Mouse (Mus musculus) heart, embryonic 11.5 days (tissue): ENCODE results near the gene Cyp24a1. TPM values are rescaled to one million over a fixed set of nuclear protein-coding genes. Genes with fewer than 3 reads are reported as not detected.

Experiments used
- ATAC-seq: fragments of 200-750 bp; cut with Nextera tagmentation; replicated peaks from 2 replicates; pipeline ENCODE4 v1.8.0; 2017; ENCODE audit warnings: moderate library complexity; ENCODE audit not compliant: insufficient number of reproducible peaks, low FRiP score, low TSS enrichment
- H3K27ac ChIP-seq: fragments of 300-500 bp; sonication (generic); 2 replicates; pipeline ENCODE4 v1.5.1; 2014; ENCODE audit warnings: mild to moderate bottlenecking, low read depth, low read length
- H3K27me3 ChIP-seq: fragments of 300-500 bp; sonication (generic); 2 replicates; pipeline ENCODE4 v1.6.1; 2014; ENCODE audit warnings: mild to moderate bottlenecking, low read length, mixed read lengths; ENCODE audit not compliant: control insufficient read depth, insufficient read depth
- H3K36me3 ChIP-seq: fragments of 300-500 bp; sonication (generic); 2 replicates; pipeline ENCODE4 v1.6.1; 2014; ENCODE audit warnings: mild to moderate bottlenecking, low read length, moderate library complexity, mixed read lengths; ENCODE audit not compliant: control insufficient read depth, insufficient read depth
- H3K4me1 ChIP-seq: fragments of 300-500 bp; sonication (generic); 2 replicates; pipeline ENCODE4 v1.6.1; 2014; ENCODE audit warnings: low read length; ENCODE audit not compliant: control insufficient read depth, insufficient read depth
- H3K4me2 ChIP-seq: fragments of 300-500 bp; sonication (generic); 2 replicates; pipeline ENCODE4 v1.6.1; 2014; ENCODE audit warnings: mild to moderate bottlenecking, moderate library complexity
- H3K4me3 ChIP-seq: fragments of 300-500 bp; sonication (generic); 2 replicates; pipeline ENCODE4 v1.5.1; 2014; ENCODE audit warnings: low read depth, low read length
- H3K9ac ChIP-seq: fragments of 300-500 bp; sonication (generic); 2 replicates; pipeline ENCODE4 v1.6.1; 2014; ENCODE audit warnings: mild to moderate bottlenecking, low read depth, low read length, moderate library complexity
- H3K9me3 ChIP-seq: fragments of 300-500 bp; sonication (generic); replicated peaks from 2 replicates; pipeline ENCODE4 v1.6.1; 2016; ENCODE audit warnings: low read length; ENCODE audit not compliant: control insufficient read depth
- WGBS: fragments of 180-500 bp; shearing (Covaris S2); extraction: QIAGEN DNeasy Blood & Tissue Kit; methylation state at CpG from one replicate; pipeline ENCODE4 v1.1.7; 2014; ENCODE audit not compliant: insufficient replicate concordance; 5-methylcytosine and 5-hydroxymethylcytosine counted together
- polyA plus RNA-seq: library from polyadenylated mRNA; unstranded; fragments of >200 nt; fragmentation: Nextera tagmentation; extraction: Ambion mirVana; gene quantifications from 2 replicates; pipeline ENCODE4 v1.2.1, GENCODE M21; 2014

Gene Cyp24a1
- polyA plus RNA-seq, 1 experiment from 2014 or later = not detected

DNA sequence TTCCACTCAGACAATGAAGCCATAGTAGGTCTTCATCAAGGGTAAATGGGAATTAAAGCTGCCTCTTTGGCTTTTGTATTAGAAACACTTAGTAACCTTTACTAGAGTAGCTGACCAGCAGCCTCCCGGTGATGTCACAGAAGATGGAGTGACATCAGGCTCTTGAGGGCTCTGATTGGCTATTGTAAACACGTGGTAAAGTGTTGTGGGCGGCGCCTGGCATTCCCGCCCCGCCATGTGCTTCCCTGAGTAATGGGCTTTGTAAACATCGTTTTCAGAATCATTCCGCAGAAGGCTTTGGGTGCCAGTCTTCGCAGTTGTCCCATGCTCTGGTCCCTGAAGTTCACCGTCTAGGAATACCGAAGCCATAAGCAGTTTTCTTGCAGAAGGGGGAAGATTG, 13.0 kb downstream of the Cyp24a1 start:
- Histone ChIP-seq H3K27ac (no peak overlapping the region), H3K4me1 (no peaks in the 10 kb centered on the region), H3K4me3 (no peak overlapping the region), H3K4me2 (no peak overlapping the region), H3K9me3 (no peaks in the 10 kb centered on the region), H3K9ac (no peak overlapping the region), H3K27me3 (peaks cover 83% of the 10 kb centered on the region), H3K36me3 (no peaks in the 10 kb centered on the region)
- ATAC-seq = no peak
- 59% methylated on average over 11 of the region's 11 CpGs for WGBS

DNA sequence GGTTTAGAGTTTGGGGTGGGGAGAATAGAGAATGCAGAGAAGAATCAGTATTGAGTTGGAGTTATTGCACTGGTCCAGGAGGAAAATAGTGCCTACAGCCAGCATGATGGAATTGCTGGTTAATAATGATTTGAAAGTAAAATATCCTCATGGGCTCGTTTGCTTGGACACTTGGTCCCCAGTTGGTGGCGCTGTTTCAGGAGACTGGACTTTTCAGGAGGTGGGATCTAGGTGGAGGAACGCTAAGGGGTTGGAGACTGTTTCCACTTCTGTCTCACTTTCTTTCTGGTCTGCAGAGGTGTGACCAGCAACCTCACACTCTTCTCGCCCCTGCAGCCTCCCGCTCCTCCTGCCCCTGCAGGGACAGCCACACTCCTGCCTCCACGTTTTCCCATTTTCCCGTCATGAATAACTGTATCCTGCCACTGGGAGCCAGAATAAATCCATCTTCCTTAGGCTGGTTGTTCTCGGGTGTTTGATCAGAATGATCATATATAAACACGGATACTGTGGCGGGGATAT, 14.9 kb downstream of the Cyp24a1 start:
- WGBS = 55% methylated on average over 10 of the region's 10 CpGs
- H3K9me3 ChIP-seq = no peaks in the 10 kb centered on the region
- no peaks in the 10 kb centered on the region for H3K4me1 ChIP-seq
- no peak overlapping the region for H3K9ac ChIP-seq
- no peak overlapping the region for H3K4me3 ChIP-seq
- H3K4me2 ChIP-seq = no peak overlapping the region
- ATAC-seq = no peak
- no peaks in the 10 kb centered on the region for H3K36me3 ChIP-seq
- H3K27ac ChIP-seq = no peak overlapping the region
- peaks cover 80% of the 10 kb centered on the region for H3K27me3 ChIP-seq

DNA sequence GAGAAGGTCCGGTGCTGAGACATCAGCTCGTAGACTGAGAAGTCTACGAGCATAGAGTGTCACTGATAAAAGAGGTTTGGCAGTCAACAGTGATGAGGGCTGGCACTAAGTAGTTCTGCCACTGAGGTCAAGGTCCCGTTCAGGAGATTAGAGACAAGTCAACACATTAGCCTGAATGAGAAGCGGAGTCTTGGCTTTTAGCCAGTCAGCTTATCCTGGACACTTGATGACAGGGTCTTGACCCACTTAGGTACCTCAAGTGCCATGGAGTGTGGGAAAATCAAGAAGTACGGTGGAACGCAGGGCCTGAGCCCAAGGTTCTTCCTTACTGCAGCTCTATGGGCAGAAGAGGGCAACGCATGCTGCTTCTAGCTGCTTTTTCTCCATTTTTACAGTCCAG, 20.3 kb downstream of the Cyp24a1 start:
- 22% methylated on average over 8 of the region's 8 CpGs for WGBS
- peak; percentile 63 for ATAC-seq
- H3K27me3 ChIP-seq = peaks cover 73% of the 10 kb centered on the region

DNA sequence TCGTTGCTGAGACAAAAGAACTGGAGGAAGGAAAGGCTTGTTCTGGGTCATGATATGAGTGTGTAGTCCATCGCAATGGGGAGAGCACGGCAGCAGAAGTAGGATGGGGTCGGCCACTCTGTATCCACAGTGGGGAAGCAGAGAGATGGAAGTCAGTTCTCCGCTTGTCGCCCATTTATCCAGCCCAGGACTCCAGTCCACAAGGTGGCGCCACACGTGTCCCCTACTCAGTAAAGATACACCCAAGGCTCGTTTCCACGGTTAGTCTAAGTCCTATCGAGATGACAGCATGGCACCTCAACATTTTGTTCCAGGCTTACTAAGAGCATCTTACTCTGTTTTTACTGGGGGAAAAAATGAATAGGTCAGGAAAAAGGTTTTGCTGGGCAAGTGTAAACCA, 20.7 kb downstream of the Cyp24a1 start:
- Histone ChIP-seq H3K4me3 (no peak overlapping the region), H3K4me1 (no peaks in the 10 kb centered on the region), H3K4me2 (no peak overlapping the region), H3K9me3 (no peaks in the 10 kb centered on the region; the same call in 1 of the 2 replicates), H3K27me3 (peaks cover 73% of the 10 kb centered on the region), H3K36me3 (no peaks in the 10 kb centered on the region), H3K27ac (no peak overlapping the region), H3K9ac (no peak overlapping the region)
- WGBS = 65% methylated on average over 11 of the region's 11 CpGs
- no peak for ATAC-seq

More for the DNA sequence above, 20.3 kb downstream of the Cyp24a1 start:
- Histone ChIP-seq H3K4me2 (no peak overlapping the region), H3K4me3 (no peak overlapping the region), H3K36me3 (no peaks in the 10 kb centered on the region), H3K9ac (no peak overlapping the region), H3K4me1 (no peaks in the 10 kb centered on the region), H3K9me3 (no peaks in the 10 kb centered on the region; the same call in 1 of the 2 replicates), H3K27ac (no peak overlapping the region)

DNA sequence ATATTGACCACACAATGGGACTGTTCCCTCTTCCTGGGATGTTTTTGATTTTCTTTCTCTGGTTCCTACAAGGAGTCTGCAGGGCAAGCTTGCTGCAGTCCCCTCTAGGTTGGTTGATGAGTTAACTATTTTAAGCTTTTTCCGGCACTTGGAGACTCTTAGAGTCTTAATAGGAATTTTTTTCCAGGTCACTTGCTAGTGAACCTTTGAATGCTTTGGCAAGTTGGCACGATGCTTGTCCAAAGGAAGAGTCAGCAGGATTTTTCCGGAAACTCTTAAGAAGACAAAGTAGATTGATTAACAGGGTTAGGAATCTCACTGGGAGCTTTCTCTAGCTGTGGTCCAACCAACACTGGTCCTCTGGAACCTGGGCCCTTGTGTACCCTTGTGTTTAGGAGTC, 21.8 kb downstream of the Cyp24a1 start:
- H3K9ac ChIP-seq = no peak overlapping the region
- WGBS = 76% methylated on average over 3 of the region's 3 CpGs
- ATAC-seq = no peak
- H3K4me3 ChIP-seq = no peak overlapping the region
- no peaks in the 10 kb centered on the region for H3K4me1 ChIP-seq
- H3K27me3 ChIP-seq = peaks cover 73% of the 10 kb centered on the region
- no peak overlapping the region for H3K27ac ChIP-seq
- H3K9me3 ChIP-seq = no peaks in the 10 kb centered on the region; the same call in 1 of the 2 replicates
- no peak overlapping the region for H3K4me2 ChIP-seq
- no peaks in the 10 kb centered on the region for H3K36me3 ChIP-seq

DNA sequence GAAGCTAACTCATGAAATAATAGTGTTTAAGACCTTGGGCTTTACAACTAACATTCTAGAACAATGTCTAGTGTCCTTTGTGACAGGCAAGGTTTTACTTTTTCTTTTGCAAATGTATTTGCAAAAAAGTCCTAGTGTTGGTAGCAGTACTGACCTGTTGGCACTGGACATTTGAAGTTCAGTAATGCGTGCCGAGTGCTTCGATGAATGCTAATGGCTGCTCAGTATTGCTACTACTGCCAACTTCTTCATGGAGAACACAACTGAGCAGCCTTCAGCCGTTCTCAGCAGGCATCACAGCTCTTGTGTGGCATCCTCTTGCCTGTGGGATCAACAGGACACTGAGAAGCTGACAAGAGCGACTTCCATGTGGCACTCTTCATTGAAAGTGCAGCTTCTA, 22.8 kb downstream of the Cyp24a1 start:
- no peak overlapping the region for H3K4me3 ChIP-seq
- H3K27me3 ChIP-seq = peaks cover 76% of the 10 kb centered on the region
- H3K36me3 ChIP-seq = no peaks in the 10 kb centered on the region
- no peaks in the 10 kb centered on the region; the same call in 1 of the 2 replicates for H3K9me3 ChIP-seq
- no peak for ATAC-seq
- no peak overlapping the region for H3K9ac ChIP-seq
- no peak overlapping the region for H3K4me2 ChIP-seq
- no peak overlapping the region for H3K27ac ChIP-seq
- no peaks in the 10 kb centered on the region for H3K4me1 ChIP-seq
- WGBS = 90% methylated on average over 5 of the region's 5 CpGs

DNA sequence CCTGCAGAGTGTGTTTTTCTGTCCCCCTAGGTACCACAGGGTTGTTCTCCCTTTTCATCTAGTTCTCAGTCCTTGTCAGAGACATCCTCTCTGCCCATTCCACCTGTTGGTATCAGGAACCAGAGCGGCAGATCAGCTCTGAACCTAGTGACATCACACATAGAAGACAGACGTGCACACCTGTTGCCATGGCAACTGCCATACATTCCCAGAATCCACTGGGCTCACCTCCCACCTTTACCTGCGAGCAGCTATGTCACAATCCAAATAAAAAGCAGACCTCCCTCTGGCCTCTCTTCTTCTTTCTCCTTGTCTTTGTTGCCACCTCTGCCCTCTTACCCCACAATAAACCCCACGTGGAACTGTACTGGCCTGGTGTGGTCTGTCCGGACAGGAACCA, 26.4 kb downstream of the Cyp24a1 start:
- Histone ChIP-seq H3K36me3 (no peaks in the 10 kb centered on the region), H3K4me3 (no peak overlapping the region), H3K4me1 (no peaks in the 10 kb centered on the region), H3K4me2 (no peak overlapping the region), H3K27ac (no peak overlapping the region), H3K9ac (no peak overlapping the region), H3K27me3 (peaks cover 85% of the 10 kb centered on the region), H3K9me3 (no peaks in the 10 kb centered on the region; the same call in 1 of the 2 replicates)
- no peak for ATAC-seq
- WGBS = 76% methylated on average over 5 of the region's 5 CpGs

DNA sequence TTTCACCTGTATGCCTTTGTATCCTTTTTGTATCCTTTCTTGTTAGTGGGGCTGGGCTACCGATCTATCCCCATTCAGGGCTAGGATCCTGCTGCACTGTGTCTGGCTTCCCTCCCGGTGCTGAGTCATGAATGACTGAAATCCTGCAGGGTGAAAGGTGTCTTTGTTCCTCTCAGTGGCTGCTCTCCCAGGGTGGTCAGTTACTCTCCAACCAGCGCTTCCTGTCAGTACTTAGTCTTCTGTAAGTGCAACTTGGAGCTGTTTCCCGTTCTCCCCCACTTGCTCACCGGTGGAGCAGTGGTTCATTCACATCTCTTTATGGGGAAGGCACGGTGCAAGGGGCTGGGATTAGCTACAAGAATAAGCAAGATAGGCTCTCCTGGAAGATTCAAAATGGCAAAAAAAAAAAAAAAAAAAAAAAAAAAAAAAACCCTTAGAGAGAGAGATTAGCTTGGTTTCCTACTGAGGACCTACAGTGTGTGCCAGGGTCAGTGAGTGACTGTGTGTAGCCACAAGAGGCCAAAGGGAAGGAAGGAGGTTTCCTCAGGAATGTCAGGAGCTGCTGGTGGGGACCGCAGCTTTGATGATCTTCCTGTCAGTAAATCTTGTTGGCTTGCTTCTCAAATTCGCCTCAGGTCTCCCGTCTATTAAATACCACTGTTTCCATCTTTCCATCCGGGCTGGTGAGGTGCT, 27.2 kb downstream of the Cyp24a1 start:
- no peak overlapping the region for H3K9ac ChIP-seq
- H3K27me3 ChIP-seq = peaks cover 82% of the 10 kb centered on the region
- no peak overlapping the region for H3K4me3 ChIP-seq
- no peak for ATAC-seq
- no peaks in the 10 kb centered on the region for H3K4me1 ChIP-seq
- WGBS = 13% methylated on average over 10 of the region's 10 CpGs
- H3K36me3 ChIP-seq = no peaks in the 10 kb centered on the region
- H3K4me2 ChIP-seq = no peak overlapping the region
- no peak overlapping the region for H3K27ac ChIP-seq
- H3K9me3 ChIP-seq = no peaks in the 10 kb centered on the region; the same call in 1 of the 2 replicates

DNA sequence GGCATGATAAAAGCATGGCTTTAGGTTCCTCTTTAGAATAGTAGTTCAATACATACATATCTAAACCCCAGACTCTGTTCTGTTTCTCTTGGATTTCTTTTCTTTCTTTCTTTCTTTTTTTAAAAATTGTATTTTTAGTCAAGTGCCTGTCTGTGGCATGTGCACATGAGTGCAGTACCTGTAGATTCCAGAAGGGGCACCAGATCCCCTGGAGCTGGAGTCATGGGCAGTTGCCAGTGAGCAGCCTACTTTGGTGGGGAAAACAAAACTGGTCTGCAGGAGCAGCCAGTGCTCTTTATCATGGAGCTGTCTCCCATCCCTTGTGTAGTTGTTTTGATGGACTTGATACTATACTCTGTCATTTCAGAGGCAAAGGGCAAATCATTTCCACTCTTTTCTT, 28.9 kb downstream of the Cyp24a1 start:
- ATAC-seq = no peak
- Histone ChIP-seq H3K36me3 (no peaks in the 10 kb centered on the region), H3K4me3 (no peak overlapping the region), H3K4me1 (no peaks in the 10 kb centered on the region), H3K9me3 (no peaks in the 10 kb centered on the region), H3K4me2 (no peak overlapping the region), H3K9ac (no peak overlapping the region), H3K27ac (no peak overlapping the region), H3K27me3 (peaks cover 74% of the 10 kb centered on the region)
